Mouse (Mus musculus) C2C12 (cell line): ENCODE results near the gene Gprin1.

Source experiments
- CEBPB ChIP-seq: IDR thresholded peaks from one replicate; pipeline ENCODE4 v1.6.1; 2011; ENCODE audit warnings: low read depth, mild to moderate bottlenecking, control low read depth, moderate library complexity
- CTCF ChIP-seq: IDR thresholded peaks from one replicate; pipeline ENCODE4 v1.5.1; 2011; ENCODE audit not compliant: control insufficient read depth, insufficient read depth, insufficient read length
- MAX ChIP-seq: IDR thresholded peaks from one replicate; pipeline ENCODE4 v1.6.1; 2011; ENCODE audit warnings: mild to moderate bottlenecking, control low read depth
- MYOD1 ChIP-seq: IDR thresholded peaks from one replicate; pipeline ENCODE4 v1.6.1; 2011; ENCODE audit warnings: low read depth; ENCODE audit not compliant: control insufficient read depth, insufficient read length
- USF1 ChIP-seq: IDR thresholded peaks from one replicate; pipeline ENCODE4 v1.6.1; 2011; ENCODE audit warnings: low read depth, mild to moderate bottlenecking, control low read depth, moderate library complexity

- no peak for TF ChIP-seq CEBPB
- no peak for TF ChIP-seq MAX
- no peak for TF ChIP-seq CTCF
- TF ChIP-seq USF1: no peak
- TF ChIP-seq MYOD1: peak; percentile 39
Measured at GRCm38 (mm10) chr13:54757093-54757830, 7.6 kb upstream of the Gprin1 start.
